Mouse (Mus musculus) adrenal gland, postnatal 0 days (tissue): ENCODE measurements around the gene Gabre. TPM values are rescaled to one million over a fixed set of nuclear protein-coding genes. Genes with fewer than 3 reads are reported as not detected.

Experiments
- microRNA-seq: library from miRNA; unstranded; fragments of <30 nt; microRNA quantifications from one replicate; pipeline ENCODE4, GENCODE M21; 2016; ENCODE audit warnings: borderline replicate concordance; ENCODE audit not compliant: insufficient number of aligned reads
- polyA plus RNA-seq: library from polyadenylated mRNA; unstranded; fragments of >200 nt; fragmentation: Nextera tagmentation; extraction: Ambion mirVana; gene quantifications from 2 replicates; pipeline ENCODE4 v1.2.1, GENCODE M21; 2015

The Gabre gene
- polyA plus RNA-seq, result 2.0 and 2.4 TPM in 2 replicates

DNA sequence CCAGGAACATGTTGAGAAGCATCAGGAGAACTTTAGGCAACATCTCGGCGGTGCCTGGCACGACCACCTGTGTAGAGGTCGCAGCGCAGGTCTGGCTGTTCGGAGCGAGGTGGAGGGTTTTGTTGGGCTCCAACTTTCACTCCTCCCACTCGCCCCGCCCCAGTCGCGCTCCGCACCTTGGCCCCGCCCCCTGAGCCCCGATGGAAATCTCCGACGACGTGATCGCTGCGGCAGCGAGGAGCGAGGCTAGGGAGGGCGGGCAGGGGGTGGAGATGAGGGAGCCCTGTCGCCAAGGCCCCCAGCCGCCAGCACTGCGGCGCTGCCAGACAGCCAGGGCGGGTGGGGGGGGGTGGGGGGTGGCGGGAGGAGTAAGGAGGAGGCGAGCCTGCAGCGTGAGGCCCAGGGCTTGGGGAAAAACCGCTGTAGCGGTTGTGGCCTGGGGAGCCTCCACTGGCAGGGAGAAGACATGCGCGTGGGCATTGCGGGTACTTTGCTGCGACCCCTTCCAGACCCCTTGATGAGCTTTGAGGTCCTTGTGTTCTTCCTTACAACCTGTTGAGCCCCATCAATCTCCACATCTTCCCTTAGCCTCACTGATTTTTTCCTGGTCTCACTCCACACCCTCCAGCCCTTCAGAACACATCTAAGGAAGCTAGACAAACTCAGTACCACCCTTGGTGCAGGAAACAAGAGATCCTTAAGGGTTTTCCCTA lies at the start of gene Gabre:
Gabre (minus strand) TSS at position 145 of the 713 bp plus-strand sequence.

GRCm38 (mm10) chrX:72221717-72222116 lies 52.9 kb downstream of the Gabre start, which contains the start of gene Magea4:
Magea4 (plus strand) TSS chrX:72222017.

Small RNAs within 50 kb of the gene (microRNA-seq; reads per million reads assigned to microRNA genes)
- gene Mir224, result 458 reads per million, percentile 65 among the genes with 10 or more reads in this experiment
- gene Mir452, result 28.0 reads per million, percentile 28 among the genes with 10 or more reads in this experiment

Other genes starting within 250 kb of the Gabre start
- gene Magea4, start 52.8 kb downstream of the Gabre start, polyA plus RNA-seq, result not detected in 2 replicates
- not detected in 2 replicates for gene Magea10, start 112.1 kb upstream of the Gabre start, polyA plus RNA-seq